Mouse (Mus musculus): ENCODE measurements around the gene Pla2g16. TPM values are rescaled to one million over a fixed set of nuclear protein-coding genes. Genes with fewer than 3 reads are reported as not detected.

The Pla2g16 gene
- polyA plus RNA-seq, 1 experiment from 2014 or later: 4.0 TPM

GRCm38 (mm10) chr19:7633021-7633420 lies 75.8 kb downstream of the Pla2g16 start:
- no peak overlapping the region for H3K27ac ChIP-seq (replicated peaks)
- no peaks in the 10 kb centered on the region for H3K27me3 ChIP-seq
- H3K4me2 ChIP-seq (replicated peaks): no peak overlapping the region
- H3K4me1 ChIP-seq: no peaks in the 10 kb centered on the region
- no peaks in the 10 kb centered on the region for H3K9me3 ChIP-seq
- no peak overlapping the region for H3K9ac ChIP-seq (replicated peaks)
- no peaks in the 10 kb centered on the region for H3K36me3 ChIP-seq
- no peak overlapping the region for H3K4me3 ChIP-seq
- ATAC-seq (replicated peaks): no peak

- Histone ChIP-seq H3K4me1 (no peaks in the 10 kb centered on the region), H3K27ac (replicated peaks) (no peak overlapping the region), H3K4me3 (no peak overlapping the region), H3K27me3 (no peaks in the 10 kb centered on the region), H3K36me3 (no peaks in the 10 kb centered on the region), H3K4me2 (replicated peaks) (no peak overlapping the region), H3K9ac (replicated peaks) (no peak overlapping the region), H3K9me3 (no peaks in the 10 kb centered on the region)
- 71% methylated on average over 1 of the region's 1 CpGs for WGBS
- no peak for ATAC-seq (replicated peaks)
Measured at GRCm38 (mm10) chr19:7633786-7634185, 76.5 kb downstream of the Pla2g16 start.

Other genes starting within 250 kb of the Pla2g16 start
- gene Mark2, start 215.6 kb upstream of the Pla2g16 start, polyA plus RNA-seq (2015; fragmentation: Nextera tagmentation; extraction: Ambion mirVana): 52.8 and 57.7 TPM in 2 replicates
- 38.7 and 43.9 TPM in 2 replicates for gene Spindoc, start 174.5 kb upstream of the Pla2g16 start, polyA plus RNA-seq (2015; fragmentation: Nextera tagmentation; extraction: Ambion mirVana)
- gene 2700081O15Rik, start 139.8 kb upstream of the Pla2g16 start, polyA plus RNA-seq (2015; fragmentation: Nextera tagmentation; extraction: Ambion mirVana): 27.8 and 29.3 TPM in 2 replicates
- 517 and 533 TPM in 2 replicates for gene Rtn3, start 74.2 kb upstream of the Pla2g16 start, polyA plus RNA-seq (2015; fragmentation: Nextera tagmentation; extraction: Ambion mirVana)
- 6.4 and 8.1 TPM in 2 replicates for gene Atl3, start 63.4 kb upstream of the Pla2g16 start, polyA plus RNA-seq (2015; fragmentation: Nextera tagmentation; extraction: Ambion mirVana)
- gene Lgals12, start 49.7 kb downstream of the Pla2g16 start, polyA plus RNA-seq (2015; fragmentation: Nextera tagmentation; extraction: Ambion mirVana): 0.08 and 0.28 TPM in 2 replicates
- gene Hrasls5, start 55.1 kb downstream of the Pla2g16 start, polyA plus RNA-seq (2015; fragmentation: Nextera tagmentation; extraction: Ambion mirVana): not detected in 2 replicates
- 0.11 TPM in 1 of 2 replicates, not detected in the other for gene Slc22a19, start 153.9 kb downstream of the Pla2g16 start, polyA plus RNA-seq (2015; fragmentation: Nextera tagmentation; extraction: Ambion mirVana)
- gene Slc22a26, start 245.2 kb downstream of the Pla2g16 start, polyA plus RNA-seq (2015; fragmentation: Nextera tagmentation; extraction: Ambion mirVana): not detected in 2 replicates